Mouse (Mus musculus) adrenal gland, adult 18-20 months (tissue): ENCODE measurements around the gene Cox5b. TPM values are rescaled to one million over a fixed set of nuclear protein-coding genes. Genes with fewer than 3 reads are reported as not detected.
"Not testable (repeated sequence)": the region's sequence is repeated elsewhere in the genome, so short reads cannot be mapped to it uniquely, and the experiment has no call there.

Experiments used
- DNase-seq, 2 experiments: peaks; one replicate each; pipeline ENCODE4 v3.0.0; 2021 to 2022; ENCODE audit warnings: low spot score in 2 of 2
- long read RNA-seq, 2 experiments: library from polyadenylated mRNA; stranded (forward); transcript quantifications; one replicate each; pipeline ENCODE4 v2.0.0; 2021
- total RNA-seq, 2 experiments: library from RNA; stranded (reverse); gene quantifications; 1 replicate in 1 of 2; 2 replicates in 1 of 2; pipeline ENCODE4 v1.2.3; 2021

Cox5b gene
- 1,000 to 10,000 TPM in 1 of 2 experiments, 100 to 1,000 TPM in 1; 940 to 1,277 TPM for total RNA-seq
- long read RNA-seq, experiment 1, transcript Cox5b-204 (4 exons, 865 nt): major isoform, 154 of 166 reads
- long read RNA-seq, experiment 1, partial matches to known transcripts: 5 of 166 reads
- long read RNA-seq, experiment 1, other reads (novel, unspliced or antisense): 4 of 166 reads
- long read RNA-seq, experiment 2, transcript Cox5b-204 (4 exons, 865 nt): major isoform, 543 of 569 reads
- long read RNA-seq, experiment 2, partial matches to known transcripts: 16 of 569 reads
- long read RNA-seq, experiment 2, other reads (novel, unspliced or antisense): 6 of 569 reads

DNA sequence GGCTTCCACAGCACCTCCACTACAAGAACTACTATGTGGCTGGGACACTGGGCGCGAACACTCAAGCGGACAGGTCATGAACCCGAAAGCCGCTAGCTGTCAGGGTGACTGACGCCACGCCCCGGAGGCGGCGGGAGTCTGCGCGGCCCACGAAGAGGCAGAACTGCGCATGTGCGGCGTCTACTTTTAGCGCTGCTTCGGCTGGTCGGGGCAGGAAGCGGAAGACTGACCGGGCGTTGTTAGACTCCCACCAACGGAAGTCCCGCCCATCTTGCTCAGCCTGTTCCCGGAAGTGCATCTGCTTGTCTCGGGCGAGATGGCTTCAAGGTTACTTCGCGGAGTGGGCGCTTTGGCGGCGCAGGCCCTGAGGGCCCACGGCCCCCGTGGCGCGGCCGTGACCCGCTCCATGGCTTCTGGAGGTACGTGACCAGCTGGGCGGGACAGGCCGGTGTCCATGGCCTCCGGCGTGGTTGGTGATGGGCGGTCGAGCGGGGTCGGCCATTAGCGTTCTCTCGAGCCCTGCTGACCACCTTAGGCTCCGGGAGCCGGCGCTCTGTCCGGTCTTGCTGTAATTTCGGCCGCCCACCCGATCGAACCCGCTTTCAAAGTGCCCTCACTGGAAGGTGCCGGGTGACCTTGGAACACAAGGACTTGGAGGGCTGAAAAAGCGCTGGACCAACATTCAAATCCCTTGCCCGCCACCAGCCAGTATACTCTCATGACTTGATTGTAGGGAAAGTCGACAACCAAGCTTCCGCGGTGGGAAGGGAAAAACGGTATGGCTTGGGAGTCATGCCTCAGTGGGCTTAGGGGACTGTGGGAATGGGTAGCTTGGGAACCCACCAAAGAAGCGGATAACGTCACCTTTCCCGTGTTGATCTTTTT lies at the start of gene Cox5b:
Cox5b (plus strand) TSS at position 179 of the 885 bp plus-strand sequence.
- peak; percentile 90 to 94 for DNase-seq

- no peak for DNase-seq
Observed at GRCm38 (mm10) chr1:36643957-36644614, 47.2 kb upstream of the Cox5b start.

DNA sequence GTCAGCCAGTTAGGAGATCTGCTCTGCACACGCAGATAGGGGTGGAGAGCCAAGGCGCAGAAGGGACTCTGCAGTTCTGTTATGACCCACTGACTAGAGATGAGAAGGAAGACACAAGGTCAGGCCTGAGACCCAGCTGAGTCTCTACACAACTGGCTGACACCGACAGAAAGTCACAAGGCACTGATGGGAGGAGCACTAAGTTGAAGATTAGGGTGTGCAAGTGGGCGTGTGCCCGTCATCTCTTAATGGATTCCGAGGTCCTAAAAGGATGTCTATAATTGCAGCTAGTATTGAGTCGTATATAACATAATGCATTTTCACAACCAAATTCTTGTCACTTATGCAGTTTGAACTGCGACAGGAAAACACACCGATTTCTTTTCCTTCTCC lies 46.6 kb upstream of the Cox5b start:
- DNase-seq: no peak

DNA sequence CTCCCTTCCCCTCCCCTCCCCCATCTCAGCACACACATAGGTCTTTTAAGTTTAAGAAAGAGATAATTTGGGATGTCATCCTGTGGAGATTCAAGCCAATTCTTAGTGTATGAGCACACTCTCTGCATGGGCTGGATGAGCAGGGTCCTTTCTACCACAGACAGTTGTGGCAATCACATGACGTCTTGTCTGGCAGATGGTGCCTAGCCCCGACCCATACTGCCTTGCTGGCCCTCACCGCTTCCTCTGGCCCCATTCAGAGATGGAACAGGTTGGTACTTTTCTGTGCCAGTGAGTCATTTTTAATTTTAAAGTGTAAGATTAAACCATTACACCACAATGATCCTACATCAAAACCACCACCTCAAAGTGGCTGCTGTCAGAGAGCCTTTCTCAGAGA lies 45.0 kb upstream of the Cox5b start:
- no peak for DNase-seq

DNA sequence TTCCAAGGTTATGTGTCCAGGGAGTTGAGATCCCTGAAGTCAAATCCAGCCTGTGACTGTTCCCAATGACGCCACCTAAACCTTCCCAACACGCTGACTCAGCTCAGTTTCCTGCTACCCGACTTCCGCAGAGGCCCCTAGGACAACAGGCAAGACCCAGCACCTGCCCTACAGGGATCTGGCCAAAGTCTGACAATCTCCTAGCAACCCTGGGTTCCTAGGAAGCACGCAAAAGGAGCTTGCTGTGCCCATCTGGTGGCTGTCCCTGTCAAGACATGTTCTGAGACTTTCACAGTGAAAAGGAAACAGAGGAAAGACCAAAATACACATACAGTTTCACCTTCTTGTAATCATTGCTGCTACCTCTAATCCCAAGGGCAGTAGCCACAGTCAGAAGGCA lies 43.6 kb upstream of the Cox5b start:
- no peak for DNase-seq

DNA sequence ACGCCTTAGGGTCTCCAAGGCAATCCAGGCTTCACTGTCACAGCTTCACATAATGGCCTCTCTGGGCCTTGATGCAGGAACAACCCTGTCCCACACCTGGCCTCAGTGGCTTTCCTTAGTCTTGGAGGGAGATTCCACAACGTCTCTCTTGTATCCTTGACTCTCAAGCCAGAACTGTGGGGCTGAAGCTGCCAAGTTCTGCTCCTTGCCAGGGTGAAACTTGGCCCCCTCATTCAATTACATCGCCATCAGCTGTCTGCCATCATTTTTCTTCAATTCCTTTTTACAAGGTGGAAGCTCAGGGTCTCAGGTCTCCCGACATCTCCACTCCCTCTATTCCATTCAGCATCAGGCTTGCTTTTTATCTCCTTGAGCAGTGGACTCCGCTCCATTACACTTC lies 36.2 kb upstream of the Cox5b start:
- no peak for DNase-seq

DNA sequence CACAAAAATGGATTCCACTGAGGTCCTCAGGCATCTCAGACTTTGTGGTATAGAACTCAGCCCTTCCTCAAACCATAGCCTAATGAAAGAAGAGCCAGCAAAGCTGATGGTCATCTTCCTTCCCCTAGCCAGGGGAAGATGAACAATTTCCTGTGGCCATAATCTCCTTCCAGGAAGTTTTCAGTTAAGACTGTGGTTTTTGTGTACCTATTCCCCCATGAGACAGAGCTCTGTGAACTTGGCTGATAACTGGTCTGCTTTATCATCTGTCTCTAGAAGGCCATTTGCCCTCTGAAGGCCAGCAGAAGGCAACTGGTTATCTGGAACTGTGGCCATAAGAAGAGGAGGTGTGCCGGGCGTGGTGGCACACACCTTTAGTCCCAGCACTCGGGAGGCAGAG lies 35.0 kb upstream of the Cox5b start:
- DNase-seq: no peak

DNA sequence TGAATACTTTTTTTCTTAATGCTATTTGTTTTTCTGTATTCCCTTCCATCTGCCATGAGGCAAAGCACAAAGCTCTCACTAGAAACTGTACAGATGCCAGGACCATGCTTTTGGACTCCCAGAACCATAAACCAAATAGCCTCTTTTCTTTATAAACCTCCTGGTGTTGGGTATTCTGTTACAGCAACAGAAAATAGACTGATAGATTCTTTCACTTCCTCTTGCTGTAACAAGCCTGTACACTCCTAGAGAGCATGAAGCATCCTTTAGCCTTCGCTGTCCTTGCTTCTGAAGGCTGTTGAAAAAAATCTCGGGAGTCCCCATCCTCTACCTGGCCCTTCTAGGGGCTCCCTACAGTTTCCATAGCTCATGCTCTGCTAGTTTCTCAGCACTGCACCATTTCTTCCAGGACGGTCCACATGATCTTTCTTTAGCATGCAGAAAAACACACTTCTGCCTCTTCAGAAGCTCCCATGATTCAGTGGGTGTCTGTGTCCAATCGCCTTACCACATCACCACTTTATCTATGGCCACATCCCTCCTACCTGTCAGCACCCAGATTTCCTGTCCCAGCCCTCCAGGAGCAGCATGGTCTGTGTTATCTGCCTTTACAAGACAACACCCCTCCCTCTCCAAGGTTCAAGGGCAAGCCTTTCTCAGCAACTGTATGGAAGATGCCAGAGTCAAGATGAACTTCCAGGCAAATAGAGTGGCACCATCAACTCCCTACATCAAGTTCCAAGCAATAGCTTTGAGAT lies 33.4 kb upstream of the Cox5b start:
- no peak for DNase-seq

DNA sequence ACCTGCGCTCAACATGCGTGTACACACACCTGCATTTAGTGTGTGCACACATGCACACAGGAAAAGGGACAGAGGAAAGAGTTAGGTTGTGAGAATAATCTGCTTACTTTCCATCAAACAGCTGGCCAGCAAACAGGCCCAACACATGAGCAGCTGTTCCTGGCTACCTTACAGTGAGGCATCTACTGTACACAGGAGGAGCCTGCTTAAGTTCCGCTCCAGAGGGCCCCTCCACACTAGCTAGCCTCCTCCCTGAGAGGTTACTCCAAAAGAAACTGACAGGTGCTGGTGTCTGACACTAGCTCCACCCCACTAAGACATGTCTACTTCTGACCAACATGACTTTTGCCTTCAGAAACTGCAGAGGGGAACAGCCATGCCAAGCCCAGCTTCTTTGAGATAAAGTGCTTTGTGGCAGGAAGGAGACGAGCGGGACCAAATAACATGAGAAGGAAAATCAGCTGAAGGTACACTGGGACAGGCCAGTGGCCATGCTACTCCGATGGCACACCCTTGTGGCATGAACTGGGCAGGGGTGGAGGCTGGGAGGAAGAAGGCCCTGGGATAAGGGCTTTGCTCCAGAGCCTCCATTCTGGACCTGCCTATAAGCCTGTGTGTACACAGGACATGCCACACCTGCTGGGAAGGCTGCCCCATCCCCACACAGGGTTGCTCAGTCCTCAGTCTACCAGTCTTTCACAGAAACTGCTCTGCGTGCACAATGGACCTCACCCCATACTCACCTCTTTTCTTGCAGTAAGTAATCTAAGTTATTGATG lies 32.4 kb upstream of the Cox5b start:
- DNase-seq: no peak

DNA sequence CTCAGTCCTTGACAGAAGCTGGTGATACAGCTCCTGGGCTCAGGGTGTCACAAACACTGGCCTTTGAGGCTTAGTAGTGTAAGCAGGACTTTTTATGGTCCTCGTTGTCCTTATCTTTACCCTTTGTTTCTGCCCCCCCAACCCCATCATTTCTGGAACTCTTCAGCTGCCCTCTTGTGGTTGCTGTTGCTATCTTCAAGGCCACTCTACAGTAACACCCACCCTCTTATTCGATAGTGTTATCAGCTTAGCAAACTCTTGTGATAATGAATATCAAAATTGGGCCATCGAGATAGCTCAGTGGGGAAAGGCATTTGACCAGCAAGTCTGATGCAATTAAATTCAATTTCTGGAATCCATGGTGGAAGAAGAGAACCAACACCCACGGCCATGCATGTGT lies 26.8 kb upstream of the Cox5b start:
- no peak for DNase-seq

DNA sequence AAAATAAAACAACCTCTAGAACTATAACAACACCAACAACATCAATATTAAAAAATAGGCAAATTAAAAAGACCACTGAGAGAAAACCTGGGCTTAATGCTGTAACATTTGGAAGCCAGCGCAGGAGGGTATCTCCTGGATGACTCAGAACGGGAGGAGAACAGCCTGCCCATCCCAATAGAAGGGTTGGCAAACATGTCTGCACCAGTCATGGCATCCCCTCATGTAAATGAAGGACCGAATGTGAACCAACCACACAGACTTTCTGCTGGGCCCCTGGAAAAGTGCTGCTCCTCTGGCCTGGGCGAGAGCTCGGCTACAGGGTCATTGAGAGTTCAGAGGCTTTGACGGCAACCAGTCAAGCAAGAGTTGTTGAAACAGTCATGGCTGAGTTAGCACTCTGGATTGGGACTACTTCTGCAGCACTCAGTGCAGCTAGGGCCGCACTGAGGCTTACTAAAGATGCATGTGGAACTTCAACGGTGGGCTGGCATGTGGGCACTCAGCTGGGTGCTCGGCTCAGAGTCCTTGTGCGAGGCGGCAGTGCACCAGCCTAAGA lies 26.0 kb upstream of the Cox5b start:
- DNase-seq: no peak

DNA sequence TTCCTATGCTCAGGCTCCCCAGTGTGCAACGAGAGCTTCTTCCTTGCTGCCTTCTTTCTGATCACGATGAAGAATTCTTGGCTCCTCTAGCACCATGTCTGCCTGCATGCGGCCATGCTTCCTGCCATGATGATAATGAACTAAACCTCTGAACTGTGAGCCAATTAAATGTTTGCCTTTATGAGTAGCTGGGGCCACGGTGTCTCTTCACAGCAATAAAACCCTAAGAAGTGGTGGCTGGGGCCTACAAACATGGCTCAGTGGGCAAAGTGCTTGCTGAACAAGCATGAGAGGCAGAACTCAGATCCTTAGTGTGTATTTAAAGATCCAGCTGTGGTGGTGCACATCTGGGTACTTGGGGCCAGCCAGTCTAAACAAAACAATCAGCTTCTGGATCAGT lies 25.3 kb upstream of the Cox5b start:
- DNase-seq: no peak

DNA sequence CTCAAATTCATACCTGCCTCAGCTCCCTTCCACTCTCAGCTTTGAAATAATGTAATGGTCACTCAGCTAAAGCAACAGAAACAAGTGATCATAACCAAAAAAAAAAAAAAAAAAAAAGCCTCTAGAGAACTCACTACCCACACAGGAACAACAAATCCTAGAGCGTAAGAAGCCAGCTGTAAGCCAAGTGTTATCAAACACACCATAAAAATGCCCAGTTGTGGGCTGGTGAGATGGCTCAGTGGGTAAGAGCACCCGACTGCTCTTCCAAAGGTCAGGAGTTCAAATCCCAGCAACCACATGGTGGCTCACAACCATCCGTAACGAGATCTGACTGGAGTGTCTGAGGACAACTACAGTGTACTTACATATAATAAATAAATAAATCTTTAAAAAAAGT lies 23.2 kb upstream of the Cox5b start:
- DNase-seq: not testable (repeated sequence)

DNA sequence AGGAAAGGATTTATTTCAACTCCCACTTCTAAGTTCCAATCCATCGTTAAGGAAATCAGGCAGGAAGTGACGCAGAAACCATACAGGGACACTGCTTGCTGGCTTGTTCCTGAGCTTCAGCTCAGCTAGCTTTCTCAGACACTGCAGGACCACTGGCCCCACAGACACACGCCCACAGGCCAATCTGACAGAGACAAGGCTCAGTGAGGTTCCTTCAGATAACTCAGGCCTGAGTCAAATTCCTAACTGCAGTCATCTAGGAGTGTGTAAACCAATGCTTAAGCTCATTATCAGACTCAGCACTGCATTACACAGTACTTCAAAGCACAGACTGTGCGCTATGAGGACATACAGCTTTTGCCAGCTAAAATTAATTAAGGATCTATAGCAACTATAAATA lies 21.0 kb upstream of the Cox5b start:
- DNase-seq: no peak

- no peak for DNase-seq
Observed at GRCm38 (mm10) chr1:36671260-36671659, 20.0 kb upstream of the Cox5b start.

GRCm38 (mm10) chr1:36672648-36673350 lies 18.4 kb upstream of the Cox5b start:
- no peak for DNase-seq

DNA sequence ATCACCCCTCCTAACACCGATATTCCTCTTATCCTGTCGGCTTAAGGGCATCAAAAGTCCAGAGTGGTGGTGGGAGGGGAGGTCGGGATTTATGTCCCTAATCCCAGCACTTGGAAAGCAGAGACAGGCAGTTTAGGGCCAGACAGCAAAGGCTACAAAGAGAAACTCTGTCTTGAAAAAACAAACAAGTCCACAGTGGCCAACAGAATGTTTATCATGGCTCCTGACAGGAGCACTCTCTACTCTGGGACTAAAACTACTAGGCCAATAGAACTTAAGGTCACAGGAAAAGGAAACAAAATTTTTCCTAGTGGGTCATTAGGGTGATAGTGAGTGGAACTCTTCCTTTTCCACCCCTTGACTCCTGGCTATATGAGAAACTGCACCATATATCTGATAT lies 16.3 kb upstream of the Cox5b start:
- DNase-seq: no peak

- DNase-seq: no peak
Observed at GRCm38 (mm10) chr1:36680893-36681292, 10.4 kb upstream of the Cox5b start.

DNA sequence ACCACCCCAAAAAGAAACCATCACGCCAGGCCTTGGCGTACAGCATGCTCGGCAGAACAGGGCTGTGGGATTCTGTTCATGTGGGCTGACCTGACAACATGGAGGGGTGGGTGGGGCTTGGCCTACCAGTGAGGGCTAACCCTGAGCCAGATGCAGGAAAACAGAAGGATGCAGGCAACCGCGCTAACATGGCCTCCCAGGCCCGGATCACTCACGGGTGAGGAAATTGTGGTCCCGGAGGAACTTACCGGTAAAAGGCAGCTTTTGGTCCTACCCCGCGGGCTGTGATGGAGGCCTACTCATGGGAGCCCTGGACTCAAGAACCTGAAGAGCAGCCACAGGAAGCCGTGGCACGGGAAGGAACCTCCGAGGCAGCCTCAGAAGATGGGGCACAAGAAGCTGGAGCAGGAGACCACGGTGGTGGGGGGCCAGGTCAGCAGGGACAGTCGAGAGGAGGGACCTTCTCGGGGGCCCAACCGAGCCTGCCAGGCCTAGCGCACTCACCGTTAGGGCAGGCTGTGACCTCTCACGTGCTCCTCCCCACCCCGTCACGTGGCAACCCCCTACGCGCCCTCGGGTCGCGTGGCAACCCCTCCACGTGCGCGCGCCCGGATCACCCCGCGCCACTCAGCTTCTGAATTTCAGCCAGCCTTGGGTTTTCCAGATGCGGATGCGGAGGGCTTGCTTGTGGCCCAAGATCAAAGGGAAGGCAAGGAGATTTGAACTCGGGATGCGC lies 8.5 kb upstream of the Cox5b start, which contains the start of gene Fam178b:
Fam178b (minus strand) TSS at position 564 of the 736 bp plus-strand sequence.
- no peak for DNase-seq
